Mouse (Mus musculus): Measurements from ENCODE around the gene Gpr101. TPM values are rescaled to one million over a fixed set of nuclear protein-coding genes. Genes with fewer than 3 reads are reported as not detected.
A peak's percentile ranks its signal among the peaks of the same experiment; 100 is the strongest.

Gene Gpr101
- polyA plus RNA-seq (2011; ENCODE audit: insufficient read depth, insufficient read length, low read depth, missing spikeins), result not detected in 2 replicates

- no peak within 1 kb of the TSS for H3K27ac ChIP-seq (ENCODE audit: insufficient read depth, low read length)
- peaks cover 3% of the 10 kb centered on the region; the same call in 1 of the 2 replicates for H3K27me3 ChIP-seq (ENCODE audit: control insufficient read depth, insufficient read depth, low read length, poor library complexity, severe bottlenecking)
- no peaks in the 10 kb centered on the region for H3K4me1 ChIP-seq (ENCODE audit: control insufficient read depth, insufficient read depth, low read length)
- no peaks in the 10 kb centered on the region for H3K9me3 ChIP-seq (replicated peaks; ENCODE audit: control insufficient read depth, insufficient read depth, low read length, poor library complexity, severe bottlenecking)
- H3K9ac ChIP-seq (ENCODE audit: low read depth, poor library complexity, severe bottlenecking), result no peak within 1 kb of the TSS
- H3K36me3 ChIP-seq (ENCODE audit: control insufficient read depth, insufficient read depth, low read length, poor library complexity, severe bottlenecking), result no peaks in the 10 kb centered on the region
- TF ChIP-seq CTCF (IDR thresholded peaks at IDR 0.05; ENCODE audit: low read depth, low read length) (no peak), POLR2A (IDR thresholded peaks at IDR 0.05; ENCODE audit: insufficient read depth, low read length) (no peak), EP300 (IDR thresholded peaks at IDR 0.05; ENCODE audit: insufficient read depth, low read depth, low read length) (no peak)
- peak within 1 kb of the TSS; percentile 53 for H3K4me3 ChIP-seq (ENCODE audit: low read depth, low read length)
Measured at GRCm38 (mm10) chrX:57503634-57504033, at the start of gene Gpr101. Gpr101 (minus strand) TSS chrX:57503757.

- H3K4me1 ChIP-seq (ENCODE audit: control insufficient read depth, insufficient read depth, low read length), result no peaks in the 10 kb centered on the region
- no peaks in the 10 kb centered on the region for H3K9me3 ChIP-seq (replicated peaks; ENCODE audit: control insufficient read depth, insufficient read depth, low read length, poor library complexity, severe bottlenecking)
- no peak overlapping the region for H3K27ac ChIP-seq (ENCODE audit: insufficient read depth, low read length)
- H3K9ac ChIP-seq (ENCODE audit: low read depth, poor library complexity, severe bottlenecking), result no peak overlapping the region
- no peaks in the 10 kb centered on the region for H3K36me3 ChIP-seq (ENCODE audit: control insufficient read depth, insufficient read depth, low read length, poor library complexity, severe bottlenecking)
- H3K27me3 ChIP-seq (ENCODE audit: control insufficient read depth, insufficient read depth, low read length, poor library complexity, severe bottlenecking), result no peaks in the 10 kb centered on the region
- H3K4me3 ChIP-seq (ENCODE audit: low read depth, low read length), result no peak overlapping the region
- TF ChIP-seq POLR2A (IDR thresholded peaks at IDR 0.05; ENCODE audit: insufficient read depth, low read length), result no peak
- peak; percentile 35 for TF ChIP-seq CTCF (IDR thresholded peaks at IDR 0.05; ENCODE audit: low read depth, low read length)
Measured at GRCm38 (mm10) chrX:57521117-57522095, 17.8 kb upstream of the Gpr101 start.

- Histone ChIP-seq H3K27me3 (ENCODE audit: control insufficient read depth, insufficient read depth, low read length, poor library complexity, severe bottlenecking) (peaks cover 3% of the 10 kb centered on the region; the same call in 1 of the 2 replicates), H3K36me3 (ENCODE audit: control insufficient read depth, insufficient read depth, low read length, poor library complexity, severe bottlenecking) (no peaks in the 10 kb centered on the region), H3K27ac (ENCODE audit: insufficient read depth, low read length) (no peak overlapping the region), H3K4me3 (ENCODE audit: low read depth, low read length) (no peak overlapping the region), H3K4me1 (ENCODE audit: control insufficient read depth, insufficient read depth, low read length) (no peaks in the 10 kb centered on the region), H3K9me3 (replicated peaks; ENCODE audit: control insufficient read depth, insufficient read depth, low read length, poor library complexity, severe bottlenecking) (no peaks in the 10 kb centered on the region), H3K9ac (ENCODE audit: low read depth, poor library complexity, severe bottlenecking) (no peak overlapping the region)
- TF ChIP-seq CTCF (IDR thresholded peaks at IDR 0.05; ENCODE audit: low read depth, low read length) (no peak), EP300 (IDR thresholded peaks at IDR 0.05; ENCODE audit: insufficient read depth, low read depth, low read length) (no peak), POLR2A (IDR thresholded peaks at IDR 0.05; ENCODE audit: insufficient read depth, low read length) (no peak)
Measured at GRCm38 (mm10) chrX:57506247-57506646, 2.7 kb upstream of the Gpr101 start.

Other genes starting within 250 kb of the Gpr101 start
- gene Arhgef6, start 165.0 kb downstream of the Gpr101 start, polyA plus RNA-seq (2011; ENCODE audit: insufficient read depth, insufficient read length, low read depth, missing spikeins), result 5.8 and 8.7 TPM in 2 replicates
- 25.0 and 28.7 TPM in 2 replicates for gene Rbmx, start 110.7 kb downstream of the Gpr101 start, polyA plus RNA-seq (2011; ENCODE audit: insufficient read depth, insufficient read length, low read depth, missing spikeins)
- not detected in 2 replicates for gene Gm364, start 94.6 kb downstream of the Gpr101 start, polyA plus RNA-seq (2011; ENCODE audit: insufficient read depth, insufficient read length, low read depth, missing spikeins)

Measured in ES-Bruce4 (cell line).